Mouse (Mus musculus) right cerebral cortex, postnatal 36 days (tissue): ENCODE data around the gene Abraxas2.

ENCODE experiments used
- DNase-seq, 2 experiments: peaks; one replicate each; pipeline ENCODE4 v3.0.0; 2022; ENCODE audit warnings: low spot score in 2 of 2, mixed read lengths in 1 of 2

The Abraxas2 gene

DNA sequence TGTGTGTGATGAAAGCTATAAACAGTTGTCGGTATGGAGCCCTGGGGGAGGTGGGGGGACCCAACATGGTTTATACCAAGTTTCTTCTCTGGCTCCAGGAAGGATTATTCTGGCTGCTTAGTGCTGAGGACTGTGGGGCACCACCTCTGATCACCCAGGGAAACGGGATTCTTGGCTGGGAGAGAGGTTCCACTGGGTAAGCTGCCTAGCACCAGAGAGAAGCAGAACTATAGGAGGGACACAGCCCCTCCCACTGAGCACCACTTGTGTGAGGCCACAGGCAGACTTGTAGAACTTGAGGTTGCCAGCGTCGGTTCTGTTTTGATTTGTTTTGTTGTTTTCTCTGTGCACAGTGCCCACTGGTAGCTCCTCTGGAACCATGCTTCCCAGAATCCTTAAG is 5.1 kb upstream of the Abraxas2 start:
- DNase-seq, result no peak

- DNase-seq, result no peak
These were observed 2.9 kb upstream of the Abraxas2 start for GRCm38 (mm10) chr7:132856083-132856482.

- no peak for DNase-seq
These were observed 899 bp upstream of the Abraxas2 start for GRCm38 (mm10) chr7:132858043-132858608.

- no peak for DNase-seq
These were observed 7.3 kb downstream of the Abraxas2 start for GRCm38 (mm10) chr7:132866316-132866715.

GRCm38 (mm10) chr7:132873043-132873442 is 14.0 kb downstream of the Abraxas2 start:
- DNase-seq, result no peak

DNA sequence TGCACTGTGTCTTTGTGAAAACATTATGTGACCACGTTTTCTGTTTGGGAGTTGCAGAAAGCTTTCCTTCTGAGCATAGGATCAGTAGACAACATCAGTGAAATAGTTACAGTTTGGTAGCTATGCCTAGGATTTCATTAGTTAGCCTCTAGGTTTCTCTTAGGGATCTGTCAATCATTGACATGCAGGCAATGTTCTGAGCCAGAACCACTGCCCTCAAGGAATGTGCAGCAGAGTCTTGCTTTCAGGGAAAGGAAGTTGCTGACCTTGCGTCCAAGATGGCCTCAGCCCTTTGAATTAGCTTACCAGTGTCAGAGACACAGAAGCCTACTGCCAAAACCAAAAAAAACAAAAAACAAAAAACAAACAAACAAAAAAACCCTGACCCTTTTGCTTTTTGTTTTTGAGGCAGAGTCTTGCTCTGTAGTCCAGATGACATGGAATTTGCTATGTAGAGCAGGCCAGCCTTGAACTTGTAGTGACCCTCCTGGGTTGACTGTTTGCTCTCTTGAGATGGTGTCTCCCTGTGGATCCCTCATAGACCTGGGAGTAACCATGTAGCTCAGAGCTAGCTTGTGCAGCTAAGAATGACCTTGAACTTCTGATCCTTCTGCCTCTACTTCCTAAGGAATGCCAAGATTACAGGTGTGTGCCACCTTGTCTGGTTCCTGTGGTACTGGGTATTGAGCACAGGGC is 16.5 kb downstream of the Abraxas2 start:
- no peak for DNase-seq

DNA sequence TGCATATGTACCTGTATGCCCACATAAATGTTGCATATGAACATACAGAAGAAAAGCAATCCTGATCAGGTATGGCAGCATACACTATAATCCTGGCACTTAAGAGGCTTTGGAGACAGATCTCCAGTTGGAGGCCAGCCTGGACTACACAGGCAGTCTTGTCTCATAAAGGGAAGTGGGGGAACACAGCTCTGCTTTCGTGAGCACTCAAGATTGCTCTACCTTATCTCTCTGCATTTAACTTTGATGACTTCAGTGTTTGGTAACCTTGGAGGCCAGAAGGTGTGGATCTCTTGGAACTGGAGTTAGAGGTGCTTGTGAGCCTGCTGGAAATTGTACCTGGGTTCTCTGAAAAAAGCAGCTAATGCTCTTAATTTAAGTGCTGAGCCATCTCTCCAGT is 21.3 kb downstream of the Abraxas2 start:
- DNase-seq, result no peak

DNA sequence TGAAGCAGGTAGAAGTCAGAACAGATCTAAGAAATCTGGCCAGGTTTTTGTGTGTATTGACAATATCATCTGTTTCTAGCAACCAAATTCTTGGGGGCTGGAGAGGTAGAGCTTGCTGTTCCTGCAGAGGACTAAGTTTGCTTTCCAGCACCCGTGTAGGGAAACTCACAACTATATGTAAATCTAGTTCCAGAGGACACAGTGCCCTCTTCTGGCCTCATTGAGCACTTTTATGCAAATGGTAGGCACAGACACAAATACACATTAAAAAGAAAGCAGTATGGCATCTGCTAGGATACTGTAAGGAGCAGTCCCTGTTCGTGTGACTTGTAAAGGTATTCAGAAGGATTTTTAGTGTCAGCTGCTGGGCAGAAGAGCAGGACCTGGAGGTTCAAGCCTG is 23.3 kb downstream of the Abraxas2 start:
- DNase-seq, result no peak

GRCm38 (mm10) chr7:132884031-132884430 is 25.0 kb downstream of the Abraxas2 start:
- no peak for DNase-seq

GRCm38 (mm10) chr7:132887019-132887804 is 28.2 kb downstream of the Abraxas2 start:
- no peak for DNase-seq

DNA sequence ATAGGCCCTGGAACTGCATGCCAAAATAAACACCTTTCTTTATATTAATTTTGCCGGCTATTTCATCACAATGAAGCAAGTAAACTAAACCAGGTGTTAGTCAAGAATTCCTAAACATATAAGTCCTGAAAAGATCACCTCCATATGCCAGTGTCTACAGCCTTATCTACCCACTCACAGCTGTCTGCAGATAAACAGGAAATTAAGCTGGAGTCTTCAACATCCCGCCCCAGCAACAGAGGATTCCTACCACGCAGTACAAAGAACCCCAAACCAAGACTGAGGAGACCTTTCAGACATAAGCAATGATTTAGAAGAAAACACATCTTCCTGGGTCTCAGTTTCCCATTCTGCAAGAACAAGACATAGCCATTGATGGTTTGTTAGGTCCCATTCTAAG is 29.0 kb downstream of the Abraxas2 start:
- no peak for DNase-seq

DNA sequence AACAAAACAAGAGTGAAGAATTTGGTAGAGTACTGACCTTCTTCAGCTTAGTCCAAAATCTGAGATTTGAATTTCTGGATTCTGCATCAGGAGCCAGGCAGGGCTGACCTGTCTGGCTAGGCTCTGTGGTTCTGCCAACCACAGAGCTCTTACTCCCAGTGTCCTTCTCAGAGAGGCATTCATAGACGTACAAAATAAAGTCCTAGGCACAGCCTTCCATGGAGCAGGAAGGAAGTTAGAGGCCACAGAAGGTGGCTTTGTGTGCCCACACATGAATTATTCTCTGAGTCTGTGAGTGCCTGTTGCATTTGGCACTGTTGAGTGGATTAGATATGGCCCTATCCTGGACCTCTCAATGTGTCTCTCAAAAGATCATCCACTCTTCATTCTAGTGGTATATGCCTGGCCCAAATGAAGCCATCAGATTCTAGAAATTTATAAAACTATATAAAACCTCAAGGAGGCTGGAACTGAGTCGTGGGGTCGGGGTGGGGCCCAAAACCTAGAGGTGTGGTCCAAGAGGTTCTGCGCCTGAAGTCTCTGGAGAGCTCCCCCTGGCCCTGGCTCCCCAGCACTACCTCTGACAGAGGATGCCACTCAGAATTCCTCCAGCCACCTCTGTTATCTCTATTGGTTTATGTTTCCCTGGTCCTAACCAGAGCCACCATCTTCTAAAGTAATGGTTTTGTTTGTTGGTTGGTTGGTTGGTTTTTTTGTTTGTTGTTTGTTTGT is 29.7 kb downstream of the Abraxas2 start:
- no peak for DNase-seq

GRCm38 (mm10) chr7:132889691-132890090 is 30.7 kb downstream of the Abraxas2 start:
- no peak for DNase-seq

DNA sequence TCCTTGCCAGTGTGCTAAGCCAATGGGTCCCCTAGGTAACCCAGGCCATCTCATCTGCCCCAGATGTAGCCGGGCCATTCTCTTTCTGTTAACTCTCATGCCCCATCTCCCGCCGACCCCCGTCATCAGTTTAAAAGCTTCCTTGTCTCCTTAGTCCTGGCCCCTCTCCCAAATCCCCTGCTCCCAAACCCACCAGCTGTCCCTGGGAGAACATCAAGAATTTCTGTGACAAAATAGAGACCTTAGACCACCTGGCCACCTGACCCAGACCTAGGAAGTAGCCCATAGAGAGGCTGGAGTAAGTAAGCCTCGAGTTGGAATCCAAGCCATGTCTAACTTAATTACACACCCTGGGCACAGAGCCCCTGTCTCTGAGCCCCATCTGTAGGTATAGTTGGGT is 31.2 kb downstream of the Abraxas2 start:
- DNase-seq, result no peak

DNA sequence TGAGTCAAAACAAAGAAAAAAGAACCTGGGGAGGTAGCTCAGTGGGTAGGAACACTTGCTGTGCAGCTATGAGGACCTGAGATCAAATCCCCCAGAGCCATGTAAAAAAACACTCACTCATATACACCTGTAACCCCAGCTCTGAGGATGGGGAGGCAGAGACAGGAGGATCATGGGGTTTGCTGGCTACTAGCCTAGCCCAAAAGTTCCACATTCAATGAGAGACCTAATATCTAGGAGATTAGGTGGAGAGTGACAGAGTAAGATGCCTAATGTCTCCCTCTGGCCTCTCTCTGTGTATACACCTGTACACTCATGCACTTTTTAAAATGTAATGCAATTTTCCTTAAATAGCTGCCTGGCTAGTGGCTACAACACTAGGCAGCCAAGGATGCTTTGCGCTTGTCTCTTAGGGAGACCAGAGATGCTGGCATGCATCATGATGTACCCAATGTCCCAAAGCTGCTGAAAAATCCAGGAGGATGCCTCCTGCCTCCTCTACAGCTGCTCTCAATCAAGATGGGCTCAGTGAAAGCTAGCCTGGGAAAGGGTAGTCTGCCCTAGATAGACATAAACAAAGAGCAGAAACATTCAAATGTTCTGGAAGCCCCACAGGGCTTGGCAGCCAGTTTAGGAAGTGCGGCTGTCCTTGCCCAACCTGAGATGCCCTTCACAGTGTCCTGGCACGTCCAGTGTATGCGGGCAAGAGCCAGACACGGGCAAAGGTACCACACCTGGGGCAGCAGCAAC is 32.7 kb downstream of the Abraxas2 start:
- DNase-seq, result no peak

- no peak for DNase-seq
These were observed 33.3 kb downstream of the Abraxas2 start for GRCm38 (mm10) chr7:132892311-132892661.

GRCm38 (mm10) chr7:132892806-132893205 is 33.8 kb downstream of the Abraxas2 start:
- DNase-seq, result no peak

- DNase-seq, result no peak
These were observed 34.3 kb downstream of the Abraxas2 start for GRCm38 (mm10) chr7:132893336-132893735.

DNA sequence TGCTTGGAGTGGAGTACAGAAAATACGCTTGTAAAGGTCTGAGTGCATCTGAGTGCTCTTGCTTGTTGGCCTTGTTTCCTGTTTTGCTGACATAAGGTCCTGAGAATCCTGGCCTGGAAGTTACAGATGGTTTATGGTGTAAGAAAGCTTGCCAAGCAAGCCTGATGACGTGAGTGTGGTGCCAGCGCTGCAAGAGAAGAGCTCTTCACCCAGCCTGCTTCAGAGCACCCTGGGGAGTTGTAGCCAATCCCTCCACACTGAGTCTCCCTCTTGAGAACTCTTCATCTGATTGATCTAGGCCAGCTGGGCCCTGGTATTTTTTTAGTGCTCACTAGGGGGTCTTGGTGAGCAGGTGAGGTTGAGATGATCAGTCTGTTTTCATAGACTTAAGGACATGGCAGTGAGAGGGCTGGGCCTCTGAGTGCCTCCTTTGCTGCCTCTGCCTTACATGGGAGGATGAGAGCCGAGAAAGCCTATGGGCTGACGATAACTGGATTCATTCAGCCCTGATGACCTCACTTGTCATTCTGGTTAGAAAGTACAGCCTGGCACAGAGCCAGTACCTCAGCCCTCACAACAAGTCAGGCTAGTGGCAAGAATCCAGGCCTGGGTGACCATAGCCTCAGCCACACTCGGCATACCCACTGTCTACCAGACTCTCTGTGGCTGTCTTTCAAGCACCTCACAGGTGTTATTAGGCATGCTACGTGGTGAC is 36.0 kb downstream of the Abraxas2 start:
- no peak for DNase-seq

- DNase-seq, result no peak
These were observed 37.3 kb downstream of the Abraxas2 start for GRCm38 (mm10) chr7:132896206-132896815.

GRCm38 (mm10) chr7:132897258-132897657 is 38.2 kb downstream of the Abraxas2 start:
- DNase-seq, result no peak
